Mouse (Mus musculus) lung, embryonic 16.5 days (tissue): Measurements from ENCODE around the gene Noct. TPM values are rescaled to one million over a fixed set of nuclear protein-coding genes. Genes with fewer than 3 reads are reported as not detected.
A peak's percentile ranks its signal among the peaks of the same experiment; 100 is the strongest.

Source experiments
- ATAC-seq: fragments of 200-750 bp; cut with Nextera tagmentation; 2 replicates; pipeline ENCODE4 v1.8.0; 2017; ENCODE audit warnings: low read depth, mild to moderate bottlenecking, moderate library complexity
- H3K27ac ChIP-seq: fragments of 300-500 bp; sonication (generic); 2 replicates; pipeline ENCODE4 v1.5.1; 2014; ENCODE audit warnings: mild to moderate bottlenecking, control low read depth, low read length
- H3K27me3 ChIP-seq: fragments of 300-500 bp; sonication (generic); 2 replicates; pipeline ENCODE4 v1.6.1; 2014; ENCODE audit warnings: low read depth, low read length, mixed read lengths; ENCODE audit not compliant: control insufficient read depth, insufficient read depth
- H3K36me3 ChIP-seq: fragments of 300-500 bp; sonication (generic); 2 replicates; pipeline ENCODE4 v1.6.1; 2014; ENCODE audit warnings: low read length; ENCODE audit not compliant: control insufficient read depth, insufficient read depth
- H3K4me1 ChIP-seq: fragments of 300-500 bp; sonication (generic); replicated peaks from 2 replicates; pipeline ENCODE4 v1.6.1; 2014; ENCODE audit warnings: low read length, mixed read lengths; ENCODE audit not compliant: control insufficient read depth, insufficient read depth
- H3K4me2 ChIP-seq: fragments of 300-500 bp; sonication (generic); 2 replicates; pipeline ENCODE4 v1.6.1; 2014; ENCODE audit warnings: low read depth, low read length, control low read depth
- H3K4me3 ChIP-seq: fragments of 300-500 bp; sonication (generic); 2 replicates; pipeline ENCODE4 v1.5.1; 2014; ENCODE audit warnings: mild to moderate bottlenecking, low read length, control low read depth
- H3K9ac ChIP-seq: fragments of 300-500 bp; sonication (generic); 2 replicates; pipeline ENCODE4 v1.6.1; 2014; ENCODE audit warnings: low read length, control low read depth
- H3K9me3 ChIP-seq: fragments of 300-500 bp; sonication (generic); 2 replicates; pipeline ENCODE4 v1.6.1; 2016; ENCODE audit warnings: low read length; ENCODE audit not compliant: control insufficient read depth
- WGBS: fragments of 180-500 bp; shearing (Covaris S2); extraction: QIAGEN DNeasy Blood & Tissue Kit; methylation state at CpG from one replicate; pipeline ENCODE4 v1.1.7; 2014; 5-methylcytosine and 5-hydroxymethylcytosine counted together
- microRNA-seq: library from miRNA; unstranded; fragments of <30 nt; microRNA quantifications from one replicate; pipeline ENCODE4, GENCODE M21; 2016
- polyA plus RNA-seq: library from polyadenylated mRNA; unstranded; fragments of >200 nt; fragmentation: Nextera tagmentation; extraction: Ambion mirVana; gene quantifications from 2 replicates; pipeline ENCODE4 v1.2.1, GENCODE M21; 2015

The Noct gene
- polyA plus RNA-seq, 1 experiment from 2014 or later = 5.6 TPM

DNA sequence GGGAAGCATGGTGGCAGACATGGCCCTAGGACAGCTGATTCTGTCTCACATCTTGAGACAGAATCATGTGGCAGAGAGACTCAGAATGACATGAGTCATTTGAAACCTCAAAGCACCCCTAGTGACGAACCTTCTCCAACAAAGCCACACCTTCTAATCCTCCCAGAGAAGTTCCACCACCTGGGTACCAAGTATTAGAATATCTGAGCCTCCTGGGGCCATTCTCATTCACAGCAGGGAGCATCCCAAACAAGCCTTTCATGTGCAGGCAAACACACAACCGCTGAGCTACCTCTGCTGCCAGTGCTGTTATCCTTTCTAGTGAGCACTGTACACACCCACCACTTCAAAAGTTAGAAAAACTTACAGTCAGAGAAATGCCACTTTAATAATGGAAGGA lies 70.0 kb downstream of the Noct start:
- no peaks in the 10 kb centered on the region for H3K27me3 ChIP-seq
- no peak overlapping the region for H3K4me2 ChIP-seq
- no peaks in the 10 kb centered on the region for H3K36me3 ChIP-seq
- H3K9me3 ChIP-seq = no peaks in the 10 kb centered on the region
- no peak overlapping the region for H3K27ac ChIP-seq
- H3K4me1 ChIP-seq = peaks cover 3% of the 10 kb centered on the region; the same call in 1 of the 2 replicates
- no peak overlapping the region for H3K9ac ChIP-seq
- 61% methylated on average over 2 of the region's 2 CpGs for WGBS
- H3K4me3 ChIP-seq = no peak overlapping the region
- ATAC-seq = no peak

GRCm38 (mm10) chr3:51295225-51295624 lies 71.0 kb downstream of the Noct start:
- Histone ChIP-seq H3K27me3 (no peaks in the 10 kb centered on the region), H3K4me2 (no peak overlapping the region), H3K27ac (no peak overlapping the region), H3K4me3 (no peak overlapping the region), H3K36me3 (no peaks in the 10 kb centered on the region), H3K9ac (no peak overlapping the region), H3K4me1 (no peaks in the 10 kb centered on the region), H3K9me3 (no peaks in the 10 kb centered on the region)
- no peak for ATAC-seq
- 63% methylated on average over 2 of the region's 2 CpGs for whole genome bisulfite sequencing

DNA sequence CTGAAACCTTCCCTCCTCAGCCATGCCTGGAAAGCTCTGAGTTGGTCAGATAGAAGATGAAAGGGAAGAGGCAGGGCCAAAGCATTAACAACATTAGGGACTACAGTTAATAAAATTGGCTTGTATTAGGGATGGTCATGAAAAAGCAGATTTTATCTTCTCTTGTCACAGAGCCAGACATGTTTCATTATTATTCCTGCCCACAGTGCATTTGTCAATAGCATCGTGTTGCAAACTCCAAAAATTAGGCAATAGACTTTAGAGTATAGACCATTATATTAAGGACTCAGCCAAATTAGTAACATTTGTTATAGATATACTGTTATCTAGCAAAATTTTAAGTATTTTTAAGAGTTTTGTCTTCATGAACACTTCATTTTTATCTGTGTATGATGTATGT lies 72.5 kb downstream of the Noct start:
- no peaks in the 10 kb centered on the region for H3K4me1 ChIP-seq
- WGBS = 34% methylated on average over 1 of the region's 1 CpGs

More for the DNA sequence above, 72.5 kb downstream of the Noct start:
- H3K9me3 ChIP-seq = no peaks in the 10 kb centered on the region
- H3K36me3 ChIP-seq = no peaks in the 10 kb centered on the region
- H3K27me3 ChIP-seq = no peaks in the 10 kb centered on the region
- no peak overlapping the region for H3K4me3 ChIP-seq
- H3K4me2 ChIP-seq = no peak overlapping the region
- ATAC-seq = peak; percentile 20; the same call in 1 of the 2 replicates
- H3K27ac ChIP-seq = no peak overlapping the region
- no peak overlapping the region for H3K9ac ChIP-seq

Small RNA genes within 50 kb of the gene (microRNA-seq; reads per million reads assigned to microRNA genes)
- not detected for gene Gm24282

Other genes with a start within 250 kb of the Noct start
- gene Elf2, start 116.2 kb downstream of the Noct start, polyA plus RNA-seq = 68.4 and 74.5 TPM in 2 replicates
- gene Mgarp, start 172.3 kb downstream of the Noct start, polyA plus RNA-seq = 1.2 and 1.9 TPM in 2 replicates
- gene Ndufc1, start 184.5 kb downstream of the Noct start, polyA plus RNA-seq = 677 and 741 TPM in 2 replicates
- gene Naa15, start 190.7 kb downstream of the Noct start, polyA plus RNA-seq = 30.0 and 32.2 TPM in 2 replicates